Mouse (Mus musculus): ENCODE measurements around the gene Lingo1. TPM values are rescaled to one million over a fixed set of nuclear protein-coding genes. Genes with fewer than 3 reads are reported as not detected.
A peak's percentile ranks its signal among the peaks of the same experiment; 100 is the strongest.

Lingo1 gene
- polyA plus RNA-seq, 1 experiment, result 1.2 TPM

- H3K27me3 ChIP-seq (ENCODE audit: control insufficient read depth, insufficient read depth, insufficient read length), result peaks cover 80% of the 10 kb centered on the region
- TF ChIP-seq POLR2AphosphoS2 (IDR thresholded peaks at IDR 0.05; ENCODE audit: insufficient read length, low read depth), result no peak
- TF ChIP-seq TCF3 (IDR thresholded peaks at IDR 0.05; ENCODE audit: insufficient read length, low read depth), result no peak
- no peak for TF ChIP-seq TCF12 (IDR thresholded peaks at IDR 0.05; ENCODE audit: insufficient read depth, poor library complexity, severe bottlenecking)
- no peak for TF ChIP-seq POLR2A (IDR thresholded peaks at IDR 0.05; ENCODE audit: insufficient read length, low read depth)
- no peak for TF ChIP-seq USF1 (IDR thresholded peaks at IDR 0.05; ENCODE audit: low read depth)
- TF ChIP-seq CEBPB (IDR thresholded peaks at IDR 0.05; ENCODE audit: insufficient read depth, poor library complexity, severe bottlenecking), result no peak
- peak; percentile 48 for TF ChIP-seq MAX (IDR thresholded peaks at IDR 0.05; ENCODE audit: low read depth)
- TF ChIP-seq E2F4 (IDR thresholded peaks at IDR 0.05; ENCODE audit: insufficient read depth), result no peak
- TF ChIP-seq MYOG (IDR thresholded peaks at IDR 0.05; ENCODE audit: control insufficient read depth in 1 of 3, insufficient read depth in 1 of 3, insufficient read length in 2 of 3, low read depth in 2 of 3), result peak; percentile 34 to 72 (median 52)
- TF ChIP-seq REST (IDR thresholded peaks at IDR 0.05; ENCODE audit: insufficient read depth, insufficient read length), result peak; percentile 74
- TF ChIP-seq SRF (IDR thresholded peaks at IDR 0.05; ENCODE audit: control insufficient read depth, insufficient read length, low read depth), result no peak
- peak; percentile 31 to 94 (median 36) for TF ChIP-seq MYOD1 (IDR thresholded peaks at IDR 0.05; ENCODE audit: control insufficient read depth in 1 of 3, insufficient read length in 2 of 3, low read depth in 2 of 3)
- no peak overlapping the region for H3ac ChIP-seq (ENCODE audit: control insufficient read depth, insufficient read length)
- H3K79me2 ChIP-seq (ENCODE audit: control insufficient read depth, insufficient read depth), result no peaks in the 10 kb centered on the region
- H3K36me3 ChIP-seq (ENCODE audit: control insufficient read depth, insufficient read depth), result no peaks in the 10 kb centered on the region
- no peak overlapping the region for H3K4me2 ChIP-seq (ENCODE audit: low read depth)
- H3K4me3 ChIP-seq, result no peak overlapping the region
These were observed 132.1 kb downstream of the Lingo1 start for GRCm38 (mm10) chr9:56664136-56664535.

- H3K4me2 ChIP-seq (ENCODE audit: low read depth), result no peak overlapping the region
- no peaks in the 10 kb centered on the region for H3K36me3 ChIP-seq (ENCODE audit: control insufficient read depth, insufficient read depth)
- TF ChIP-seq REST (IDR thresholded peaks at IDR 0.05; ENCODE audit: insufficient read depth, insufficient read length) (no peak), POLR2AphosphoS2 (IDR thresholded peaks at IDR 0.05; ENCODE audit: insufficient read length, low read depth) (no peak), SRF (IDR thresholded peaks at IDR 0.05; ENCODE audit: control insufficient read depth, insufficient read length, low read depth) (no peak), MAX (IDR thresholded peaks at IDR 0.05; ENCODE audit: low read depth) (no peak), CEBPB (IDR thresholded peaks at IDR 0.05; ENCODE audit: insufficient read depth, poor library complexity, severe bottlenecking) (no peak), TCF3 (IDR thresholded peaks at IDR 0.05; ENCODE audit: insufficient read length, low read depth) (no peak), MYOD1 (IDR thresholded peaks at IDR 0.05; ENCODE audit: control insufficient read depth in 1 of 3, insufficient read length in 2 of 3, low read depth in 2 of 3) (no peak), E2F4 (IDR thresholded peaks at IDR 0.05; ENCODE audit: insufficient read depth) (no peak), MYOG (IDR thresholded peaks at IDR 0.05; ENCODE audit: control insufficient read depth in 1 of 3, insufficient read depth in 1 of 3, insufficient read length in 2 of 3, low read depth in 2 of 3) (no peak), TCF12 (IDR thresholded peaks at IDR 0.05; ENCODE audit: insufficient read depth, poor library complexity, severe bottlenecking) (no peak), POLR2A (IDR thresholded peaks at IDR 0.05; ENCODE audit: insufficient read length, low read depth) (no peak), USF1 (IDR thresholded peaks at IDR 0.05; ENCODE audit: low read depth) (no peak)
- H3K4me3 ChIP-seq, result no peak overlapping the region
- peaks cover 79% of the 10 kb centered on the region for H3K27me3 ChIP-seq (ENCODE audit: control insufficient read depth, insufficient read depth, insufficient read length)
- H3K79me2 ChIP-seq (ENCODE audit: control insufficient read depth, insufficient read depth), result no peaks in the 10 kb centered on the region
- H3ac ChIP-seq (ENCODE audit: control insufficient read depth, insufficient read length), result no peak overlapping the region
These were observed 133.3 kb downstream of the Lingo1 start for GRCm38 (mm10) chr9:56662946-56663345.

GRCm38 (mm10) chr9:56662405-56662804, 133.9 kb downstream of the Lingo1 start:
- no peak overlapping the region for H3K4me3 ChIP-seq
- TF ChIP-seq MAX (IDR thresholded peaks at IDR 0.05; ENCODE audit: low read depth) (no peak), MYOD1 (IDR thresholded peaks at IDR 0.05; ENCODE audit: control insufficient read depth in 1 of 3, insufficient read length in 2 of 3, low read depth in 2 of 3) (no peak), POLR2AphosphoS2 (IDR thresholded peaks at IDR 0.05; ENCODE audit: insufficient read length, low read depth) (no peak), TCF12 (IDR thresholded peaks at IDR 0.05; ENCODE audit: insufficient read depth, poor library complexity, severe bottlenecking) (no peak), SRF (IDR thresholded peaks at IDR 0.05; ENCODE audit: control insufficient read depth, insufficient read length, low read depth) (no peak), TCF3 (IDR thresholded peaks at IDR 0.05; ENCODE audit: insufficient read length, low read depth) (no peak), E2F4 (IDR thresholded peaks at IDR 0.05; ENCODE audit: insufficient read depth) (no peak), POLR2A (IDR thresholded peaks at IDR 0.05; ENCODE audit: insufficient read length, low read depth) (no peak), USF1 (IDR thresholded peaks at IDR 0.05; ENCODE audit: low read depth) (no peak), CEBPB (IDR thresholded peaks at IDR 0.05; ENCODE audit: insufficient read depth, poor library complexity, severe bottlenecking) (no peak), MYOG (IDR thresholded peaks at IDR 0.05; ENCODE audit: control insufficient read depth in 1 of 3, insufficient read depth in 1 of 3, insufficient read length in 2 of 3, low read depth in 2 of 3) (no peak), REST (IDR thresholded peaks at IDR 0.05; ENCODE audit: insufficient read depth, insufficient read length) (no peak)
- no peaks in the 10 kb centered on the region for H3K36me3 ChIP-seq (ENCODE audit: control insufficient read depth, insufficient read depth)
- no peaks in the 10 kb centered on the region for H3K79me2 ChIP-seq (ENCODE audit: control insufficient read depth, insufficient read depth)
- H3ac ChIP-seq (ENCODE audit: control insufficient read depth, insufficient read length), result no peak overlapping the region
- no peak overlapping the region for H3K4me2 ChIP-seq (ENCODE audit: low read depth)
- peaks cover 79% of the 10 kb centered on the region for H3K27me3 ChIP-seq (ENCODE audit: control insufficient read depth, insufficient read depth, insufficient read length)

GRCm38 (mm10) chr9:56661217-56661840, 134.9 kb downstream of the Lingo1 start:
- H3K79me2 ChIP-seq (ENCODE audit: control insufficient read depth, insufficient read depth), result no peaks in the 10 kb centered on the region
- no peak overlapping the region for H3ac ChIP-seq (ENCODE audit: control insufficient read depth, insufficient read length)
- peaks cover 79% of the 10 kb centered on the region for H3K27me3 ChIP-seq (ENCODE audit: control insufficient read depth, insufficient read depth, insufficient read length)
- no peak overlapping the region for H3K4me3 ChIP-seq
- H3K4me2 ChIP-seq (ENCODE audit: low read depth), result no peak overlapping the region
- no peak for TF ChIP-seq REST (IDR thresholded peaks at IDR 0.05; ENCODE audit: insufficient read depth, insufficient read length)
- no peak for TF ChIP-seq POLR2AphosphoS2 (IDR thresholded peaks at IDR 0.05; ENCODE audit: insufficient read length, low read depth)
- TF ChIP-seq MYOG (IDR thresholded peaks at IDR 0.05; ENCODE audit: control insufficient read depth in 1 of 3, insufficient read depth in 1 of 3, insufficient read length in 2 of 3, low read depth in 2 of 3), result no peak
- TF ChIP-seq E2F4 (IDR thresholded peaks at IDR 0.05; ENCODE audit: insufficient read depth), result no peak
- no peak for TF ChIP-seq POLR2A (IDR thresholded peaks at IDR 0.05; ENCODE audit: insufficient read length, low read depth)
- no peak for TF ChIP-seq CEBPB (IDR thresholded peaks at IDR 0.05; ENCODE audit: insufficient read depth, poor library complexity, severe bottlenecking)
- no peak for TF ChIP-seq SRF (IDR thresholded peaks at IDR 0.05; ENCODE audit: control insufficient read depth, insufficient read length, low read depth)
- no peak for TF ChIP-seq MAX (IDR thresholded peaks at IDR 0.05; ENCODE audit: low read depth)
- TF ChIP-seq TCF12 (IDR thresholded peaks at IDR 0.05; ENCODE audit: insufficient read depth, poor library complexity, severe bottlenecking), result no peak
- no peak for TF ChIP-seq MYOD1 (IDR thresholded peaks at IDR 0.05; ENCODE audit: control insufficient read depth in 1 of 3, insufficient read length in 2 of 3, low read depth in 2 of 3)
- no peak for TF ChIP-seq USF1 (IDR thresholded peaks at IDR 0.05; ENCODE audit: low read depth)
- no peak for TF ChIP-seq TCF3 (IDR thresholded peaks at IDR 0.05; ENCODE audit: insufficient read length, low read depth)
- H3K36me3 ChIP-seq (ENCODE audit: control insufficient read depth, insufficient read depth), result no peaks in the 10 kb centered on the region

All from myocyte (in vitro differentiated cells).